ENCODE assay signal across 21 mouse cellular contexts in the genomic region with DNA sequence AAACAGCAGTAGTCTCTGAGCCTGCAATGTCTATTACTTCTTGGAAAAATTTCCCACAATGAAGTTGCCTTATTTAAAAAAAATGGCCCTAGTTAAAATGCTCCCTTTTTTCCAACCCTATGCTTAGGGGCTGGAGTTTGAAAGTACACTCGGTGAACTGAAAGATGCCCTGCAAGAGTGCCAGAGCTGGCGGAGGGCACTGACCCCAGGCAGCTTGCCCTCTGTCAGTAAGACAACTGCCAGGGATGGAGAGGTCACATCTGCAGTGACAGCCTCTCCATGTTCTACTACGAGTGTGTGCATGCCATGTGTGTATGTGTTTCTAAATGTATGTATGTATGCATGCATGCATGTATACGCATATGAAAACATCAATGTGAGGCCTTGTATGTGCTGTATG.
DNase-seq lines count a peak whose midpoint lies in the region; ATAC-seq and TF ChIP-seq lines count a peak whose summit lies in the region.
"Had no signal": no experiment of that assay in that cellular context is flagged by ENCODE, and none has a peak within 500 bp of the region (broad histone marks: within the 10 kb centered on the region; RNA-seq: fewer than 3 reads in every experiment).

No protein-coding gene starts in this region.

- H3K36me3 ChIP-seq in heart, embryonic 13.5 days, result 0 out of 2 replicates have a peak, but pooled peaks cover 5% of the 10 kb centered on the region
- no peaks in the 10 kb centered on the region for H3K36me3 ChIP-seq in heart, embryonic 12.5 days
- H3K36me3 ChIP-seq: embryonic facial prominence, embryonic 13.5 days had no signal

- TF ChIP-seq CTCF in left cerebral cortex, adult 2 months (IDR thresholded peaks at IDR 0.05), result no peak
- TF ChIP-seq CTCF in cortical plate, adult 2 months (IDR thresholded peaks at IDR 0.05; ENCODE audit: extremely low read depth, insufficient read depth, low read length), result no peak

- DNase-seq in kidney, adult 9 months, result peak; percentile 60
- no peak for DNase-seq in kidney, adult 18-20 months
- DNase-seq in left cerebral cortex, adult 2 months (ENCODE audit: extremely low spot score in 1 of 2, low spot score in 2 of 2), result no peak
- DNase-seq in left cerebral cortex, postnatal 25 days (ENCODE audit: low spot score in 2 of 2), result no peak
- no peak for DNase-seq in spleen, postnatal 4 days (ENCODE audit: low spot score in 2 of 2)
- DNase-seq: adrenal gland, adult 2 months; adrenal gland, postnatal 10 days; adrenal gland, postnatal 25 days; cerebellum, adult 11 months; cerebellum, adult 18-20 months; cerebellum, adult 8-10 months; cerebellum, adult 9-11 months; cerebellum, postnatal 14 days; cerebellum, postnatal 36 days; forebrain, postnatal 0 days had no signal

- H3K9ac ChIP-seq in heart, embryonic 13.5 days, result no peak overlapping the region
- H3K9ac ChIP-seq in heart, embryonic 12.5 days, result no peak overlapping the region
- H3K9ac ChIP-seq: embryonic facial prominence, embryonic 13.5 days; forebrain, embryonic 13.5 days; forebrain, embryonic 15.5 days; forebrain, postnatal 0 days had no signal

- ATAC-seq in heart, embryonic 13.5 days (ENCODE audit: extremely low read depth, insufficient number of reproducible peaks, low FRiP score, low TSS enrichment), result no peak
- ATAC-seq in heart, embryonic 12.5 days (ENCODE audit: insufficient number of reproducible peaks, low FRiP score), result no peak
- ATAC-seq: forebrain, embryonic 15.5 days had no signal

- TF ChIP-seq POLR2A in cortical plate, adult 2 months (IDR thresholded peaks at IDR 0.05; ENCODE audit: extremely low read depth, insufficient read depth, low read length), result no peak

- no peaks in the 10 kb centered on the region for H3K27me3 ChIP-seq in heart, embryonic 13.5 days (replicated peaks)
- no peaks in the 10 kb centered on the region for H3K27me3 ChIP-seq in heart, embryonic 12.5 days (replicated peaks)
- H3K27me3 ChIP-seq: embryonic facial prominence, embryonic 13.5 days; forebrain, embryonic 13.5 days; forebrain, embryonic 15.5 days had no signal

- no peak overlapping the region for H3K4me2 ChIP-seq in heart, embryonic 13.5 days
- H3K4me2 ChIP-seq in heart, embryonic 12.5 days, result no peak overlapping the region
- H3K4me2 ChIP-seq: embryonic facial prominence, embryonic 13.5 days; forebrain, embryonic 13.5 days; forebrain, embryonic 15.5 days had no signal

- 90% methylated on average over 4 of the region's 4 CpGs for WGBS in heart, embryonic 13.5 days
- 89% methylated on average over 4 of the region's 4 CpGs for WGBS in heart, embryonic 12.5 days

- H3K27ac ChIP-seq in heart, embryonic 13.5 days (replicated peaks), result peak overlapping the region; percentile 90; the same call in 1 of the 2 replicates
- no peak overlapping the region for H3K27ac ChIP-seq in heart, embryonic 12.5 days (ENCODE audit: poor library complexity, severe bottlenecking)
- H3K27ac ChIP-seq in left cerebral cortex, adult 2 months, result peak overlapping the region; percentile 50; the same call in 1 of the 2 replicates
- peak overlapping the region; percentile 51; the same call in 1 of the 2 replicates for H3K27ac ChIP-seq in cortical plate, adult 2 months (ENCODE audit: insufficient read depth, low read length)
- H3K27ac ChIP-seq: embryonic facial prominence, embryonic 13.5 days; forebrain, embryonic 13.5 days; forebrain, embryonic 15.5 days had no signal

- intact Hi-C loops in left cerebral cortex, adult 2 months (cut with DNase I), result loop anchor here (10.0 kb wide), 1 partner anchor 106 kb away; a partner anchor contains a TSS
- intact Hi-C loops in left cerebral cortex, postnatal 25 days (cut with DNase I), result no loop called here

- peaks cover 49% of the 10 kb centered on the region for H3K4me1 ChIP-seq in heart, embryonic 13.5 days
- peaks cover 36% of the 10 kb centered on the region for H3K4me1 ChIP-seq in heart, embryonic 12.5 days (replicated peaks)
- peaks cover 6% of the 10 kb centered on the region for H3K4me1 ChIP-seq in cortical plate, adult 2 months (ENCODE audit: control insufficient read depth, insufficient read depth, low read length)

- no peaks in the 10 kb centered on the region for H3K9me3 ChIP-seq in heart, embryonic 13.5 days
- H3K9me3 ChIP-seq in heart, embryonic 12.5 days (replicated peaks), result no peaks in the 10 kb centered on the region
- H3K9me3 ChIP-seq: embryonic facial prominence, embryonic 13.5 days; forebrain, embryonic 13.5 days; forebrain, embryonic 15.5 days had no signal

- no peak overlapping the region for H3K4me3 ChIP-seq in heart, embryonic 13.5 days
- no peak overlapping the region for H3K4me3 ChIP-seq in heart, embryonic 12.5 days
- H3K4me3 ChIP-seq in left cerebral cortex, adult 2 months, result no peak overlapping the region
- H3K4me3 ChIP-seq in cortical plate, adult 2 months (ENCODE audit: insufficient read depth, low read length), result no peak overlapping the region
- H3K4me3 ChIP-seq: embryonic facial prominence, embryonic 13.5 days; forebrain, embryonic 13.5 days; forebrain, embryonic 15.5 days had no signal
